Mouse (Mus musculus): ENCODE measurements at regions not wholly inside any gene's neighbourhood (a gene's known extent, or its start where the extent isn't known, plus 50 kb on each side); places are given as distances from the start of the nearest gene placed in this dataset.
"Not testable (repeated sequence)": the region's sequence is repeated elsewhere in the genome, so short reads cannot be mapped to it uniquely, and the experiment has no call there.

- peaks cover 0 to 5% of the 10 kb centered on the region in 2 experiments; a peak in 1 of 4 replicates for H3K4me1 ChIP-seq (ENCODE audit: control insufficient read depth in 1 of 2, insufficient read depth in 2 of 2)
- no peak overlapping the region for H3K27ac ChIP-seq (ENCODE audit: insufficient read depth, low read depth)
- in situ Hi-C loops (cut with MboI; ENCODE audit: low pct_ligation_motif_present, low pct_unique_long_range_greater_than_20kb, low sequenced_read_pairs) = no loop called here
- no peak overlapping the region for H3K4me2 ChIP-seq (ENCODE audit: insufficient read depth, low read depth, poor library complexity, severe bottlenecking)
- no peak overlapping the region for H3K9ac ChIP-seq (ENCODE audit: insufficient read depth, low read depth)
- DNase-seq (ENCODE audit: extremely low read depth) = no peak
- no peaks in the 10 kb centered on the region for H3K79me2 ChIP-seq (replicated peaks; ENCODE audit: control insufficient read depth, extremely low read depth, insufficient read depth, poor library complexity, severe bottlenecking)
- no peaks in the 10 kb centered on the region for H3K9me3 ChIP-seq (replicated peaks; ENCODE audit: low read length)
- TF ChIP-seq TBP (conservative IDR thresholded peaks at IDR 0.05; ENCODE audit: low read depth, low read length) = no peak
- no peak for TF ChIP-seq SIN3A (IDR thresholded peaks at IDR 0.05; ENCODE audit: low read length)
- TF ChIP-seq ETS1 (conservative IDR thresholded peaks at IDR 0.05; ENCODE audit: low read depth, low read length) = no peak
- TF ChIP-seq ELF1 (IDR thresholded peaks at IDR 0.05; ENCODE audit: low read depth, low read length) = no peak
- dilution Hi-C loops (cut with MboI; ENCODE audit: extremely low pct_ligation_motif_present, extremely low pct_unique_long_range_greater_than_20kb, low sequenced_read_pairs) = no loop called here
- H3K36me3 ChIP-seq (replicated peaks in 1 of 2; ENCODE audit: control insufficient read depth in 1 of 2, insufficient read depth in 1 of 2, low read length in 1 of 2) = no peaks in the 10 kb centered on the region
- no peaks in the 10 kb centered on the region for H3K27me3 ChIP-seq (replicated peaks)
- no peak overlapping the region for H3K4me3 ChIP-seq (replicated peaks in 1 of 3; ENCODE audit: low read depth in 2 of 3, low read length in 2 of 3, poor library complexity in 1 of 3)
Measured at GRCm38 (mm10) chr16:65404816-65405215, 115.5 kb upstream of the Pou1f1 start.

- no peak overlapping the region for H3K4me3 ChIP-seq (replicated peaks in 1 of 3; ENCODE audit: low read depth in 2 of 3, low read length in 2 of 3, poor library complexity in 1 of 3)
- H3K36me3 ChIP-seq (replicated peaks in 1 of 2; ENCODE audit: control insufficient read depth in 1 of 2, insufficient read depth in 1 of 2, low read length in 1 of 2) = no peaks in the 10 kb centered on the region
- no peak overlapping the region for H3K27ac ChIP-seq (ENCODE audit: insufficient read depth, low read depth)
- dilution Hi-C loops (cut with MboI; ENCODE audit: extremely low pct_ligation_motif_present, extremely low pct_unique_long_range_greater_than_20kb, low sequenced_read_pairs) (no loop called here), in situ Hi-C loops (cut with MboI; ENCODE audit: low pct_ligation_motif_present, low pct_unique_long_range_greater_than_20kb, low sequenced_read_pairs) (no loop called here)
- no peaks in the 10 kb centered on the region for H3K27me3 ChIP-seq (replicated peaks)
- no peak overlapping the region for H3K9ac ChIP-seq (ENCODE audit: insufficient read depth, low read depth)
- no peak for DNase-seq (ENCODE audit: extremely low read depth)
- H3K79me2 ChIP-seq (replicated peaks; ENCODE audit: control insufficient read depth, extremely low read depth, insufficient read depth, poor library complexity, severe bottlenecking) = no peaks in the 10 kb centered on the region
- TF ChIP-seq UBTF (IDR thresholded peaks at IDR 0.05; ENCODE audit: low read depth, low read length) = no peak
- TF ChIP-seq SMC3 (IDR thresholded peaks at IDR 0.05; ENCODE audit: low read depth, low read length) = no peak
- no peak for TF ChIP-seq NELFE (IDR thresholded peaks at IDR 0.05; ENCODE audit: low read depth, low read length)
- no peak for TF ChIP-seq ZKSCAN1 (IDR thresholded peaks at IDR 0.05; ENCODE audit: borderline replicate concordance, low read depth, low read length)
- no peak for TF ChIP-seq MAX (IDR thresholded peaks at IDR 0.05; ENCODE audit: low read length)
- TF ChIP-seq USF1 (IDR thresholded peaks at IDR 0.05; ENCODE audit: low read depth, low read length) = no peak
- TF ChIP-seq PAX5 (IDR thresholded peaks at IDR 0.05; ENCODE audit: low read length) = no peak
- no peak for TF ChIP-seq NRF1 (IDR thresholded peaks at IDR 0.05; ENCODE audit: low read depth, low read length)
- no peak for TF ChIP-seq ZNF384 (IDR thresholded peaks at IDR 0.05; ENCODE audit: low read depth, low read length)
- TF ChIP-seq IRF4 (IDR thresholded peaks at IDR 0.05; ENCODE audit: low read depth, low read length) = no peak
- TF ChIP-seq TBP (conservative IDR thresholded peaks at IDR 0.05; ENCODE audit: low read depth, low read length) = no peak
- TF ChIP-seq POLR2AphosphoS2 (IDR thresholded peaks at IDR 0.05; ENCODE audit: low read depth, low read length) = no peak
- no peak for TF ChIP-seq E2F4 (IDR thresholded peaks at IDR 0.05; ENCODE audit: insufficient replicate concordance, low read depth, low read length)
- TF ChIP-seq ZC3H11A (IDR thresholded peaks at IDR 0.05; ENCODE audit: low read depth, low read length) = no peak
- no peak for TF ChIP-seq RCOR1 (conservative IDR thresholded peaks at IDR 0.05; ENCODE audit: low read depth, low read length)
- no peak for TF ChIP-seq CTCF (conservative IDR thresholded peaks at IDR 0.05 in 1 of 2, IDR thresholded peaks at IDR 0.05 in 1 of 2; ENCODE audit: low read depth in 2 of 2, low read length in 2 of 2)
- no peak for TF ChIP-seq MXI1 (IDR thresholded peaks at IDR 0.05; ENCODE audit: low read depth, low read length)
- no peak for TF ChIP-seq ELF1 (IDR thresholded peaks at IDR 0.05; ENCODE audit: low read depth, low read length)
- TF ChIP-seq KAT2A (IDR thresholded peaks at IDR 0.05; ENCODE audit: insufficient replicate concordance, low read length) = no peak
- TF ChIP-seq ZMIZ1 (IDR thresholded peaks at IDR 0.05; ENCODE audit: low read depth, low read length) = no peak
- no peak overlapping the region for H3K4me2 ChIP-seq (ENCODE audit: insufficient read depth, low read depth, poor library complexity, severe bottlenecking)
- peaks cover 0 to under 1% of the 10 kb centered on the region in 2 experiments; a peak in 1 of 4 replicates for H3K4me1 ChIP-seq (ENCODE audit: control insufficient read depth in 1 of 2, insufficient read depth in 2 of 2)
- H3K9me3 ChIP-seq (replicated peaks; ENCODE audit: low read length) = no peaks in the 10 kb centered on the region
Measured at GRCm38 (mm10) chr16:65405824-65406556, 114.3 kb upstream of the Pou1f1 start.

GRCm38 (mm10) chr16:65432046-65432445 lies 88.3 kb upstream of the Pou1f1 start:
- H3K4me2 ChIP-seq (ENCODE audit: insufficient read depth, low read depth, poor library complexity, severe bottlenecking); in situ Hi-C loops (cut with MboI; ENCODE audit: low pct_ligation_motif_present, low pct_unique_long_range_greater_than_20kb, low sequenced_read_pairs); H3K79me2 ChIP-seq (replicated peaks; ENCODE audit: control insufficient read depth, extremely low read depth, insufficient read depth, poor library complexity, severe bottlenecking); H3K27me3 ChIP-seq (replicated peaks); H3K4me1 ChIP-seq (ENCODE audit: control insufficient read depth in 1 of 2, insufficient read depth in 2 of 2); H3K4me3 ChIP-seq (replicated peaks in 1 of 3; ENCODE audit: low read depth in 2 of 3, low read length in 2 of 3, poor library complexity in 1 of 3); dilution Hi-C loops (cut with MboI; ENCODE audit: extremely low pct_ligation_motif_present, extremely low pct_unique_long_range_greater_than_20kb, low sequenced_read_pairs); H3K9me3 ChIP-seq (replicated peaks; ENCODE audit: low read length); H3K9ac ChIP-seq (ENCODE audit: insufficient read depth, low read depth); DNase-seq (ENCODE audit: extremely low read depth); H3K36me3 ChIP-seq (replicated peaks in 1 of 2; ENCODE audit: control insufficient read depth in 1 of 2, insufficient read depth in 1 of 2, low read length in 1 of 2); H3K27ac ChIP-seq (ENCODE audit: insufficient read depth, low read depth): not testable (repeated sequence)
